Mouse (Mus musculus): Measurements from ENCODE around the gene D130040H23Rik. TPM values are rescaled to one million over a fixed set of nuclear protein-coding genes. Genes with fewer than 3 reads are reported as not detected.

D130040H23Rik gene
- 4.9 TPM for polyA plus RNA-seq (2014; fragmentation: Illumina TruSeq; extraction: RNeasy Lipid Tissue Mini Kit (QIAGEN cat#74804); ENCODE audit: low read depth, low replicate concordance)

GRCm38 (mm10) chr8:69270386-69271202 is at the start of gene D130040H23Rik:
D130040H23Rik (plus strand) TSS chr8:69271080.

Other genes with a start within 250 kb of the D130040H23Rik start
- gene Zfp930, start 62.0 kb upstream of the D130040H23Rik start, polyA plus RNA-seq (2014; fragmentation: Illumina TruSeq; extraction: RNeasy Lipid Tissue Mini Kit (QIAGEN cat#74804); ENCODE audit: low read depth, low replicate concordance): 63.2 TPM
- not detected for gene Gm9495, start 182.5 kb downstream of the D130040H23Rik start, polyA plus RNA-seq (2014; fragmentation: Illumina TruSeq; extraction: RNeasy Lipid Tissue Mini Kit (QIAGEN cat#74804); ENCODE audit: low read depth, low replicate concordance)

All from kidney, adult 10 weeks (tissue).